8 mouse cellular contexts compared by ENCODE assay signal in the genomic region with DNA sequence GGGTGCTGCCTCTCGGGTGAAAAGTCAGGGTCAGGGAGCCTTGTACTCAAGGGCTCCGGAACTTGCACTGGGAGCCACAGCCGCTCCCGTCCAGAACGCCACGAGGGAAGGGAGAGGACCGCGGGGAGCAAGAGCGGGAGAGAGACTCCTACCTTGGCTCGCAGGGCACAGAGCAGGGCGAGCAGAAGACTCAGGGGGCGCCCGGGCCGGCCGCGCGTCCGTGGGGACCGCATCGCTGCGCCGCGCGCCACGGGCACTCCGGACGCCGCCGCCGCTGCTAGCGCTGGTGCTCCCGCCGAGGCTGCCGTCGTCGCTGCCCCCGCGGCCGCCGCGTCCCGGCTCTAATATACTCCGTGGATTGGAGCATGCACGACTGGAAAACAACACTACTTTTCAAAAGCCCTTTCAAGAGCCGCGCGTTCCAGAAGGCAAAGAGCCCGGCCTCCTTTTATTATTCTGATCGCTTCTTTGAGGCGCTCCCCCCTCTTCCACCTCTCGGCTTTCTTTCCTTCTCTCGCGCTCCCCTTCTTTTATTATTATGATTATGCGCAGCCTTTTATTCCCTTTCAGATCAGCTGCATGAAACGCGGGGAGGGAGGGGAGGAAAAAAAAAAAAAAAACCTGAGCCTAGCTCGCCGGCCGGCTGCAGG. TPM values are rescaled to one million over a fixed set of nuclear protein-coding genes. Genes with fewer than 3 reads are reported as not detected.
A peak's percentile ranks its signal among the peaks of the same experiment; 100 is the strongest.
DNase-seq lines count a peak whose midpoint lies in the region; ATAC-seq and TF ChIP-seq lines count a peak whose summit lies in the region.

A gene (minus strand): TSS at position 620 of the 650 bp plus-strand sequence.

- no peak for TF ChIP-seq CTCF in forebrain, postnatal 0 days (IDR thresholded peaks at IDR 0.05; ENCODE audit: low read depth)

- ATAC-seq in forebrain, postnatal 0 days: peak; percentile 17; the same call in 1 of the 2 replicates
- ATAC-seq in hindbrain, embryonic 14.5 days (ENCODE audit: low FRiP score): peak; percentile 10
- ATAC-seq in midbrain, embryonic 16.5 days: peak; percentile 12

- H3K36me3 ChIP-seq in forebrain, postnatal 0 days (ENCODE audit: insufficient read depth): no peaks in the 10 kb centered on the region
- no peaks in the 10 kb centered on the region for H3K36me3 ChIP-seq in hindbrain, embryonic 14.5 days (replicated peaks; ENCODE audit: control insufficient read depth, insufficient read depth)
- no peaks in the 10 kb centered on the region for H3K36me3 ChIP-seq in limb, embryonic 10.5 days
- H3K36me3 ChIP-seq in midbrain, embryonic 16.5 days (ENCODE audit: control insufficient read depth, insufficient read depth, low read length): no peaks in the 10 kb centered on the region

- H3K9me3 ChIP-seq in forebrain, postnatal 0 days (ENCODE audit: low read length): no peaks in the 10 kb centered on the region
- no peaks in the 10 kb centered on the region for H3K9me3 ChIP-seq in hindbrain, embryonic 14.5 days (ENCODE audit: control insufficient read depth, low read length)
- no peaks in the 10 kb centered on the region for H3K9me3 ChIP-seq in limb, embryonic 10.5 days (replicated peaks)
- no peaks in the 10 kb centered on the region for H3K9me3 ChIP-seq in midbrain, embryonic 16.5 days (replicated peaks; ENCODE audit: control insufficient read depth, low read length, poor library complexity, severe bottlenecking)

- DNase-seq in gastrocnemius, adult 18-20 months (ENCODE audit: low spot score): peak; percentile 42
- DNase-seq in gastrocnemius, postnatal 25 days: no peak
- DNase-seq in adrenal gland, postnatal 10 days: peak; percentile 64
- DNase-seq in forebrain, postnatal 0 days: peak; percentile 61
- DNase-seq in hindbrain, embryonic 14.5 days (ENCODE audit: low spot score): peak; percentile 55
- DNase-seq in limb, embryonic 10.5 days (ENCODE audit: low spot score): peak; percentile 75
- DNase-seq in testis, postnatal 10 days (ENCODE audit: low spot score): peak; percentile 63

- H3K27ac ChIP-seq in forebrain, postnatal 0 days (ENCODE audit: low read depth, low read length): peak within 1 kb of the TSS; percentile 78
- H3K27ac ChIP-seq in hindbrain, embryonic 14.5 days: peak within 1 kb of the TSS; percentile 79
- H3K27ac ChIP-seq in limb, embryonic 10.5 days: peak within 1 kb of the TSS; percentile 97
- H3K27ac ChIP-seq in midbrain, embryonic 16.5 days (ENCODE audit: low read length): peak within 1 kb of the TSS; percentile 83

- peak within 1 kb of the TSS; percentile 78 for H3K4me2 ChIP-seq in forebrain, postnatal 0 days (ENCODE audit: low read depth)
- H3K4me2 ChIP-seq in hindbrain, embryonic 14.5 days (replicated peaks): peak within 1 kb of the TSS; percentile 95
- H3K4me2 ChIP-seq in midbrain, embryonic 16.5 days (ENCODE audit: low read length): peak within 1 kb of the TSS; percentile 85

- H3K4me1 ChIP-seq in forebrain, postnatal 0 days (ENCODE audit: insufficient read depth): peaks cover 16% of the 10 kb centered on the region
- H3K4me1 ChIP-seq in hindbrain, embryonic 14.5 days (replicated peaks; ENCODE audit: control insufficient read depth, insufficient read depth, low read length): peaks cover 21% of the 10 kb centered on the region
- H3K4me1 ChIP-seq in limb, embryonic 10.5 days: peaks cover 61% of the 10 kb centered on the region
- H3K4me1 ChIP-seq in midbrain, embryonic 16.5 days (ENCODE audit: control insufficient read depth, insufficient read depth, low read length): peaks cover 34% of the 10 kb centered on the region

- H3K27me3 ChIP-seq in forebrain, postnatal 0 days (ENCODE audit: insufficient read depth, low read length): peaks cover 4% of the 10 kb centered on the region; the same call in 1 of the 2 replicates
- peaks cover 6% of the 10 kb centered on the region; the same call in 1 of the 2 replicates for H3K27me3 ChIP-seq in hindbrain, embryonic 14.5 days (ENCODE audit: control insufficient read depth, insufficient read depth, low read length)
- H3K27me3 ChIP-seq in limb, embryonic 10.5 days (ENCODE audit: low read depth, poor library complexity, severe bottlenecking): peaks cover 41% of the 10 kb centered on the region
- no peaks in the 10 kb centered on the region; the same call in 1 of the 2 replicates for H3K27me3 ChIP-seq in midbrain, embryonic 16.5 days (ENCODE audit: control insufficient read depth, insufficient read depth, low read depth, low read length)

- H3K4me3 ChIP-seq in forebrain, postnatal 0 days (ENCODE audit: low read depth, low read length): peak within 1 kb of the TSS; percentile 64
- H3K4me3 ChIP-seq in hindbrain, embryonic 14.5 days (replicated peaks; ENCODE audit: low read length): peak within 1 kb of the TSS; percentile 74
- peak within 1 kb of the TSS; percentile 78 for H3K4me3 ChIP-seq in limb, embryonic 10.5 days
- H3K4me3 ChIP-seq in midbrain, embryonic 16.5 days (ENCODE audit: low read depth, low read length): peak within 1 kb of the TSS; percentile 68

- 3% methylated on average over 52 of the region's 59 CpGs for WGBS in forebrain, postnatal 0 days
- under 1% methylated on average over 59 of the region's 59 CpGs for WGBS in hindbrain, embryonic 14.5 days
- WGBS in limb, embryonic 10.5 days: under 1% methylated on average over 59 of the region's 59 CpGs
- under 1% methylated on average over 55 of the region's 59 CpGs for WGBS in midbrain, embryonic 16.5 days

- peak within 1 kb of the TSS; percentile 42 for H3K9ac ChIP-seq in forebrain, postnatal 0 days
- H3K9ac ChIP-seq in hindbrain, embryonic 14.5 days: peak within 1 kb of the TSS; percentile 77
- H3K9ac ChIP-seq in midbrain, embryonic 16.5 days (ENCODE audit: low read depth, low read length): peak within 1 kb of the TSS; percentile 64

RNA-seq across cellular contexts. Expression of the gene that starts here (rescaled TPM):
- total RNA-seq in gastrocnemius, adult 18-20 months (2021): 1 to 10 TPM; 3.9 to 6.8 TPM
- total RNA-seq in gastrocnemius, postnatal 25 days (2021): 1 to 10 TPM; 5.6 to 7.1 TPM
- total RNA-seq in adrenal gland, postnatal 10 days (2021): 10 to 100 TPM; 15.6 to 18.1 TPM
- total RNA-seq in forebrain, postnatal 0 days (2014; rRNA removed): 4.9 and 10.3 TPM in 2 replicates
- 2.7 and 4.1 TPM in 2 replicates for polyA plus RNA-seq in forebrain, postnatal 0 days (2015; fragmentation: Nextera tagmentation; extraction: Ambion mirVana)
- 13.2 and 14.7 TPM in 2 replicates for polyA plus RNA-seq in hindbrain, embryonic 14.5 days (2014; fragmentation: Nextera tagmentation; extraction: Ambion mirVana)
- 7.6 and 14.7 TPM in 2 replicates for polyA plus RNA-seq in limb, embryonic 10.5 days (2016; fragmentation: Nextera tagmentation; extraction: Ambion mirVana)
- 8.6 and 10.1 TPM in 2 replicates for polyA plus RNA-seq in midbrain, embryonic 16.5 days (2015; fragmentation: Nextera tagmentation; extraction: Ambion mirVana)
